Mouse (Mus musculus) T-helper 2 cell (primary cell): ENCODE measurements around the gene Ccn2.

Experiments used
- in situ Hi-C: fragments of 300-600 bp; cut with MboI, MseI; formaldehyde crosslinking; loops from one replicate; pipeline ENCODE4 v1.15.1; 2025; ENCODE audit warnings: high pct_unique_total_duplicates

Ccn2 gene

DNA sequence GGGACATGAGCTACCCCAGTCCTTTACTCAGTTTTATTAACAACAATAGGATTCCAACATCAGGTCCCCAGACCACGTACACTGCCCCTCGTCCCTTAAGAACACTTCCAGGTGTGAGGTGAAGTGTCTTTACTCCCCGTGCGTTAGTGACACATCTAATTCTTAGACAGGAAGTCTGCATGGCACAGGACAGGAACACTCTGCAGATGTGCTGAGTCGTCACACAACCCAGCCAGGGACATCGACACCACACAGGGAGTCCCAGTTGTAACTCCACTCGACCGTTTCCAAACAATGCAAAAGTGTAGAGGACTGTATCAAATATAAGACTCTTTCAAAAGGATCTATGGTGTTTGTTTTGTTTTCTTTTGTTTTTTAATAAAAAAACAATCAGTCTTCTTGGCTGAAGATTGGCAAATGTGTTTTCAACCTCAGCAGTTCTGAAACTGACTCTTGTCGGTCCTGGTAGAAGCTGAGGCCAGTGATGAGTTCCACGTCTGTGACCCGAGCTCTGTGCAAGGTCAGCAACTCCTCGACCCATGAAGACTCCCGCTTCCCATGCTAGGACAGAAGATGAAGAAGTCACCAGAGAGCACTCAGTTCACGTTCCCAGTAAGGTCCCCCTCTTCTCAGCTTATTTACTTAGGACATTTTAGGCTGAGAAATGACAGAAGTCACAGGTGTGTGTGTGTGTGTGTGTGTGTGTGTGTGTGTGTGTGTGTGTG lies 46.3 kb downstream of the Ccn2 start:
- in situ Hi-C loops: no loop called here

DNA sequence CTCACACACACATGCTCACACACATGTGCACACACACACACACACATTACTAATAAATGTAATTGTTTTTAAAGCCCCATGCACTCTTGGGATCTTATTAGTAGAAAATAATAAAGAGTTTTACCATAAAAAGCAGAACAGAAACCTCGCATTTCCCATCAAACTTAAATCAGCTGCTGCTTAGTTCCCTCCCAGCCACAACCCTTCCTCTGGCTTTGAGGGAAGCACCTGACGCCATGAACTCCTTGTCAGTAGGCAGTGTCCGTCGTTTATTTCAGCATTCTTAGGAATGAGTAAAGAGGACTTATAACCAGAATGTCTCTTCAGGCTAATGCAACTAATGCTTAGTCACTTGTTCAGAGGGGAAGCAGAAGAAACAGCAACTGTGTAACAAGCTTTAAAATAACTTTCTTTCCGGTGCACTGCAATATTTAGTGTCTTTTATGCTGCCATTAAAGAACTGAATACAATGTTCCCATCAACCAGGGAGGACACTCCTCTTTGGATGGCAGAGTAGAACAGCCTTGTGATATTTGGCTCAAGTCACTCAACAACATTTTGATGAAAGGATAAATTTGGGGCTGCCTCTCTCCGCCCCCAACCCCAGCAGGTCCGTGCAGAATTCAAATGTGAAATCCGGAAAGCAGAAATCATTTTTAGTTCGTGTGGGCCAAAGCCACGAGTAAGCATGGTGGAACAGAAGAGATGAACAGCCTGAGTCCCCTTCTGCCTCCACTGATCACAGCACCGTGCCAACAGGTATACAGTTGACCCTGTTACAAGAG lies 47.7 kb downstream of the Ccn2 start:
- in situ Hi-C loops: no loop called here

DNA sequence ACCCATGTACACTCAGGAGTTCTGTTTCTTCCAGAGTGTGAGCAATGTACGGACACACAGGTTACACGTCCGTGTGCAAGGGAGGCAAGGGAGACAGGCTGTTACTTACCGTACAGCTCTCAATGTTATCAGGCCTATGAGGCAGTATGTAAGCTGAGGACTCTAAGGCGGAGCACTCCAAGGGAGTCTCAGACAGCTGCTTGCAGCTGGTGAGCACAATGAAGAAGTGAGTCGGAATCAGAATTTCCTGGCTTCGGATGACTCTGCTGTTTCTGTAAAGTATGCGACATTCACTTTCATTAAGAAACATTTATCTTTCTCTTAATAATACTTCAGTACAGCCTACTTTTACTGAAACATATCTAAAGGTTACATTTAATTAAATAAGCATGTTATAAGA lies 49.9 kb downstream of the Ccn2 start:
- in situ Hi-C loops: no loop called here
